Mouse (Mus musculus) heart, postnatal 0 days (tissue): ENCODE data around the gene Gal3st3.

Source experiments
- CTCF ChIP-seq: IDR thresholded peaks from 2 replicates; pipeline ENCODE4 v1.5.1; 2016; ENCODE audit warnings: antibody characterized with exemption, control low read depth, low read depth
- EP300 ChIP-seq: IDR thresholded peaks from 2 replicates; pipeline ENCODE4 v1.6.1; 2016; ENCODE audit warnings: antibody characterized with exemption, low read depth

GRCm38 (mm10) chr19:5295736-5296075 is 2.4 kb upstream of the Gal3st3 start:
- TF ChIP-seq EP300: peak; percentile 11; the same call in 1 of the 2 replicates
- TF ChIP-seq CTCF: no peak
